Mouse (Mus musculus): ENCODE results near the gene Hs3st1.

DNA sequence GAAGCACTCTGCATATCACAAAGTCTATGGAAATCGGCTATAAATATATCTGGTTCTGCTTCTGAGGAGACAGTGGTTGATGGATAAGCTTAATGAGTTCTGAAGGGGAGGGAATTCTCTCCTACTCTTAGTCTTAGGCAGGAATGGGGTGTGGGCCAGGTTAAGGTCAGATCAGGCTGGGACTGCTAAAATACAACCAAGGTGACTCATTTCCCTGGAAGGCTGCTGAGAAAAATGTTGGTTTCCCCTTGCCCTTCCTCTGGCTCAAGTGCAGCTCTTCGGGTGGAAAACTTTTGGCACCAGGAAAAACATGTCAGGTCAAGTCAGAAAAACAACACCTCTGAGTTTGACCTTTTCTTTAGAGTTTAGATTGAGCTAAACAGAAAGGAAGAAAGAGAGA, 143.0 kb downstream of the Hs3st1 start:
- no peak for TF ChIP-seq POLR2A (IDR thresholded peaks at IDR 0.05; ENCODE audit: extremely low read depth, insufficient read depth, low read length)
- no peak for TF ChIP-seq CTCF (IDR thresholded peaks at IDR 0.05; ENCODE audit: extremely low read depth, insufficient read depth, low read length)

All from cortical plate, adult 2 months (tissue).